Mouse (Mus musculus) kidney, embryonic 15.5 days (tissue): Measurements from ENCODE around the gene Enpp4. TPM values are rescaled to one million over a fixed set of nuclear protein-coding genes. Genes with fewer than 3 reads are reported as not detected.

ENCODE experiments used
- ATAC-seq: fragments of 200-750 bp; cut with Nextera tagmentation; replicated peaks from 2 replicates; pipeline ENCODE4 v1.8.0; 2017; ENCODE audit warnings: moderate TSS enrichment; ENCODE audit not compliant: low FRiP score
- H3K27ac ChIP-seq: fragments of 300-500 bp; sonication (generic); 2 replicates; pipeline ENCODE4 v1.5.1; 2015; ENCODE audit warnings: mild to moderate bottlenecking, inconsistent platforms
- H3K27me3 ChIP-seq: fragments of 300-500 bp; sonication (generic); 2 replicates; pipeline ENCODE4 v1.6.1; 2015; ENCODE audit warnings: inconsistent platforms
- H3K36me3 ChIP-seq: fragments of 300-500 bp; sonication (generic); 2 replicates; pipeline ENCODE4 v1.6.1; 2015; ENCODE audit warnings: inconsistent platforms
- H3K4me1 ChIP-seq: fragments of 300-500 bp; sonication (generic); 2 replicates; pipeline ENCODE4 v1.6.1; 2015; ENCODE audit warnings: inconsistent platforms
- H3K4me2 ChIP-seq: fragments of 300-500 bp; sonication (generic); 2 replicates; pipeline ENCODE4 v1.6.1; 2015; ENCODE audit warnings: moderate library complexity, mild to moderate bottlenecking, inconsistent platforms
- H3K4me3 ChIP-seq: fragments of 300-500 bp; sonication (generic); replicated peaks from 2 replicates; pipeline ENCODE4 v1.5.1; 2015; ENCODE audit warnings: mild to moderate bottlenecking, inconsistent platforms
- H3K9ac ChIP-seq: fragments of 300-500 bp; sonication (generic); 2 replicates; pipeline ENCODE4 v1.6.1; 2015; ENCODE audit warnings: mild to moderate bottlenecking, inconsistent platforms
- H3K9me3 ChIP-seq: fragments of 300-500 bp; sonication (generic); replicated peaks from 2 replicates; pipeline ENCODE4 v1.6.1; 2016; ENCODE audit warnings: inconsistent platforms
- WGBS: fragments of 180-500 bp; shearing (Covaris S2); methylation state at CpG from one replicate; pipeline ENCODE4 v1.1.7; 2015; ENCODE audit warnings: mixed read lengths; 5-methylcytosine and 5-hydroxymethylcytosine counted together
- polyA plus RNA-seq: library from polyadenylated mRNA; unstranded; fragments of >200 nt; fragmentation: Nextera tagmentation; extraction: Ambion mirVana; gene quantifications from 2 replicates; pipeline ENCODE4 v1.2.1, GENCODE M21; 2015

The Enpp4 gene
- polyA plus RNA-seq, 1 experiment from 2014 or later, result 4.5 TPM

GRCm38 (mm10) chr17:44130429-44130828 lies 24.8 kb upstream of the Enpp4 start:
- no peaks in the 10 kb centered on the region for H3K36me3 ChIP-seq
- H3K27ac ChIP-seq, result no peak overlapping the region
- H3K4me3 ChIP-seq, result no peak overlapping the region
- H3K9me3 ChIP-seq, result 0 out of 2 replicates have a peak, but pooled peaks cover 4% of the 10 kb centered on the region
- peaks cover 9% of the 10 kb centered on the region; the same call in 1 of the 2 replicates for H3K4me1 ChIP-seq
- H3K4me2 ChIP-seq, result no peak overlapping the region
- H3K9ac ChIP-seq, result no peak overlapping the region
- no peak for ATAC-seq
- H3K27me3 ChIP-seq, result 0 out of 2 replicates have a peak, but pooled peaks cover 7% of the 10 kb centered on the region
- WGBS, result 12% methylated on average over 7 of the region's 7 CpGs

- 81% methylated on average over 13 of the region's 13 CpGs for WGBS
- Histone ChIP-seq H3K4me2 (no peak overlapping the region), H3K36me3 (no peaks in the 10 kb centered on the region), H3K9me3 (0 out of 2 replicates have a peak, but pooled peaks cover 4% of the 10 kb centered on the region), H3K4me3 (no peak overlapping the region), H3K27ac (no peak overlapping the region), H3K9ac (no peak overlapping the region), H3K27me3 (0 out of 2 replicates have a peak, but pooled peaks cover 7% of the 10 kb centered on the region), H3K4me1 (0 out of 2 replicates have a peak, but pooled peaks cover 2% of the 10 kb centered on the region)
- no peak for ATAC-seq
These were observed 23.6 kb upstream of the Enpp4 start for GRCm38 (mm10) chr17:44129092-44129750.

GRCm38 (mm10) chr17:44121366-44122100 lies 15.9 kb upstream of the Enpp4 start:
- no peak for ATAC-seq

GRCm38 (mm10) chr17:44118231-44118630 lies 12.6 kb upstream of the Enpp4 start:
- H3K4me2 ChIP-seq, result no peak overlapping the region
- ATAC-seq, result no peak
- no peaks in the 10 kb centered on the region for H3K9me3 ChIP-seq
- 59% methylated on average over 4 of the region's 4 CpGs for WGBS
- H3K27me3 ChIP-seq, result no peaks in the 10 kb centered on the region
- H3K4me1 ChIP-seq, result no peaks in the 10 kb centered on the region; the same call in 1 of the 2 replicates
- no peak overlapping the region for H3K9ac ChIP-seq
- H3K36me3 ChIP-seq, result no peaks in the 10 kb centered on the region
- no peak overlapping the region for H3K4me3 ChIP-seq
- no peak overlapping the region for H3K27ac ChIP-seq

More at GRCm38 (mm10) chr17:44121366-44122100, 15.9 kb upstream of the Enpp4 start:
- H3K4me1 ChIP-seq, result no peaks in the 10 kb centered on the region; the same call in 1 of the 2 replicates
- H3K9me3 ChIP-seq, result no peaks in the 10 kb centered on the region
- H3K4me2 ChIP-seq, result no peak overlapping the region
- 69% methylated on average over 12 of the region's 12 CpGs for WGBS
- H3K9ac ChIP-seq, result no peak overlapping the region
- H3K36me3 ChIP-seq, result no peaks in the 10 kb centered on the region
- H3K27me3 ChIP-seq, result no peaks in the 10 kb centered on the region
- no peak overlapping the region for H3K27ac ChIP-seq
- H3K4me3 ChIP-seq, result no peak overlapping the region

GRCm38 (mm10) chr17:44117721-44118120 lies 12.1 kb upstream of the Enpp4 start:
- 54% methylated on average over 2 of the region's 2 CpGs for WGBS

GRCm38 (mm10) chr17:44116584-44116983 lies 11.0 kb upstream of the Enpp4 start:
- H3K27ac ChIP-seq, result no peak overlapping the region
- ATAC-seq, result no peak
- H3K36me3 ChIP-seq, result no peaks in the 10 kb centered on the region
- no peak overlapping the region for H3K4me3 ChIP-seq
- WGBS, result 82% methylated on average over 2 of the region's 2 CpGs
- no peak overlapping the region for H3K9ac ChIP-seq
- no peaks in the 10 kb centered on the region for H3K27me3 ChIP-seq
- no peak overlapping the region for H3K4me2 ChIP-seq
- H3K4me1 ChIP-seq, result no peaks in the 10 kb centered on the region
- no peaks in the 10 kb centered on the region for H3K9me3 ChIP-seq

More at GRCm38 (mm10) chr17:44117721-44118120, 12.1 kb upstream of the Enpp4 start:
- H3K4me2 ChIP-seq, result no peak overlapping the region
- no peak overlapping the region for H3K4me3 ChIP-seq
- H3K27ac ChIP-seq, result no peak overlapping the region
- H3K27me3 ChIP-seq, result no peaks in the 10 kb centered on the region
- no peak for ATAC-seq
- H3K9ac ChIP-seq, result no peak overlapping the region
- H3K36me3 ChIP-seq, result no peaks in the 10 kb centered on the region
- no peaks in the 10 kb centered on the region for H3K9me3 ChIP-seq
- H3K4me1 ChIP-seq, result no peaks in the 10 kb centered on the region; the same call in 1 of the 2 replicates

- H3K36me3 ChIP-seq, result no peaks in the 10 kb centered on the region
- 82% methylated on average over 3 of the region's 3 CpGs for WGBS
- H3K4me2 ChIP-seq, result no peak overlapping the region
- H3K27ac ChIP-seq, result no peak overlapping the region
- H3K9me3 ChIP-seq, result no peaks in the 10 kb centered on the region
- H3K4me1 ChIP-seq, result peaks cover 8% of the 10 kb centered on the region
- no peak overlapping the region for H3K9ac ChIP-seq
- ATAC-seq, result no peak
- peaks cover 3% of the 10 kb centered on the region; the same call in 1 of the 2 replicates for H3K27me3 ChIP-seq
- no peak overlapping the region for H3K4me3 ChIP-seq
These were observed 2.7 kb upstream of the Enpp4 start for GRCm38 (mm10) chr17:44108331-44108730.

GRCm38 (mm10) chr17:44101961-44102360 lies 3.6 kb downstream of the Enpp4 start:
- no peak for ATAC-seq
- 93% methylated on average over 10 of the region's 10 CpGs for WGBS
- H3K9ac ChIP-seq, result no peak overlapping the region
- peaks cover 3% of the 10 kb centered on the region; the same call in 1 of the 2 replicates for H3K27me3 ChIP-seq
- H3K36me3 ChIP-seq, result no peaks in the 10 kb centered on the region
- H3K27ac ChIP-seq, result no peak overlapping the region
- H3K9me3 ChIP-seq, result no peaks in the 10 kb centered on the region
- no peak overlapping the region for H3K4me3 ChIP-seq
- H3K4me1 ChIP-seq, result peaks cover 8% of the 10 kb centered on the region
- H3K4me2 ChIP-seq, result no peak overlapping the region

GRCm38 (mm10) chr17:44100906-44101305 lies 4.7 kb downstream of the Enpp4 start:
- H3K4me1 ChIP-seq, result peaks cover 8% of the 10 kb centered on the region
- no peaks in the 10 kb centered on the region for H3K27me3 ChIP-seq
- no peak overlapping the region for H3K4me3 ChIP-seq
- WGBS, result 72% methylated on average over 9 of the region's 9 CpGs
- ATAC-seq, result no peak
- H3K27ac ChIP-seq, result no peak overlapping the region
- H3K9me3 ChIP-seq, result no peaks in the 10 kb centered on the region
- no peak overlapping the region for H3K9ac ChIP-seq
- no peak overlapping the region for H3K4me2 ChIP-seq
- no peaks in the 10 kb centered on the region for H3K36me3 ChIP-seq

GRCm38 (mm10) chr17:44100486-44100885 lies 5.1 kb downstream of the Enpp4 start:
- no peaks in the 10 kb centered on the region for H3K36me3 ChIP-seq
- no peaks in the 10 kb centered on the region for H3K9me3 ChIP-seq
- no peak overlapping the region for H3K27ac ChIP-seq
- no peak overlapping the region for H3K4me2 ChIP-seq
- no peaks in the 10 kb centered on the region for H3K27me3 ChIP-seq
- H3K4me3 ChIP-seq, result no peak overlapping the region
- 64% methylated on average over 4 of the region's 4 CpGs for WGBS
- no peak for ATAC-seq
- peaks cover 8% of the 10 kb centered on the region for H3K4me1 ChIP-seq
- no peak overlapping the region for H3K9ac ChIP-seq

- Histone ChIP-seq H3K27ac (no peak overlapping the region), H3K4me3 (no peak overlapping the region), H3K9me3 (no peaks in the 10 kb centered on the region), H3K9ac (no peak overlapping the region), H3K36me3 (no peaks in the 10 kb centered on the region), H3K4me1 (no peaks in the 10 kb centered on the region), H3K4me2 (no peak overlapping the region), H3K27me3 (no peaks in the 10 kb centered on the region)
- ATAC-seq, result no peak
- WGBS, result 36% methylated on average over 2 of the region's 2 CpGs
These were observed 14.1 kb downstream of the Enpp4 start for GRCm38 (mm10) chr17:44091512-44091911.

GRCm38 (mm10) chr17:44090916-44091315 lies 14.7 kb downstream of the Enpp4 start:
- no peak overlapping the region for H3K4me2 ChIP-seq
- no peaks in the 10 kb centered on the region for H3K4me1 ChIP-seq
- H3K27ac ChIP-seq, result no peak overlapping the region
- H3K27me3 ChIP-seq, result no peaks in the 10 kb centered on the region
- H3K4me3 ChIP-seq, result no peak overlapping the region
- no peaks in the 10 kb centered on the region for H3K36me3 ChIP-seq
- no peak for ATAC-seq
- H3K9me3 ChIP-seq, result no peaks in the 10 kb centered on the region
- 63% methylated on average over 2 of the region's 2 CpGs for WGBS
- H3K9ac ChIP-seq, result no peak overlapping the region
